Mouse (Mus musculus) lung, postnatal 0 days (tissue): ENCODE results near the gene Tle3.

Source experiments
- CTCF ChIP-seq: IDR thresholded peaks from 2 replicates; pipeline ENCODE4 v1.5.1; 2016; ENCODE audit warnings: antibody characterized with exemption, mild to moderate bottlenecking
- EP300 ChIP-seq: IDR thresholded peaks from 2 replicates; pipeline ENCODE4 v1.6.1; 2016; ENCODE audit warnings: antibody characterized with exemption, mild to moderate bottlenecking, control low read depth

DNA sequence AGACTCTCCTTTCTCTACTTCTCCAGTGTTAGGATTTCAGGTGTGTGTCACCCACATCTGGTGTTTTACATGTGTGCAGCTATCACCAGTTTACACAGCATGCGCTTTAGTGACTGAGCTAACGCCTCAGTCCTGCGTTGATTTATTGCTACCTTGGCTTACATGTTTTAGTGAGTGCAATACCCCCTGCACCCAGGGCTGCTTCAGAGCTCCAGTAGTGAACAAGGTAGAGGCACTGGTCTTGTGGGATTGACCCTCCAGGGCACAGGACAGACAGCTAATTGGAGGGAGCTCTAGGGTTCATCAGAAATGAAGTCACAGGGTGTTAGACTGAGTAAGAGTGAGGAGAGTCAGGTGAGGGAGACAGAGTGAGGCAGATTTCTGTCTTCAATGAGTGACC, 12.4 kb upstream of the Tle3 start:
- TF ChIP-seq EP300 (no peak), CTCF (no peak)
